Comparison of ENCODE assay signal across 11 mouse cellular contexts in genomic region chr2:71278791-71279775, GRCm38 (mm10).
DNase-seq lines count a peak whose midpoint lies in the region; ATAC-seq lines count a peak whose summit lies in the region.
"Had no signal": no experiment of that assay in that cellular context is flagged by ENCODE, and none has a peak within 500 bp of the region (broad histone marks: within the 10 kb centered on the region; RNA-seq: fewer than 3 reads in every experiment).

No protein-coding gene starts in this region.

- H3K27ac ChIP-seq in forebrain, embryonic 10.5 days: 0 out of 2 replicates have a peak overlapping the region, but pooled peaks have one; percentile 31
- no peak overlapping the region for H3K27ac ChIP-seq in forebrain, embryonic 11.5 days (ENCODE audit: low read depth, low read length)
- H3K27ac ChIP-seq: liver, embryonic 14.5 days; midbrain, embryonic 12.5 days had no signal

- no peak overlapping the region for H3K9ac ChIP-seq in forebrain, embryonic 11.5 days (ENCODE audit: low read length)
- H3K9ac ChIP-seq: liver, embryonic 14.5 days; midbrain, embryonic 12.5 days had no signal

- peaks cover 22% of the 10 kb centered on the region for H3K4me1 ChIP-seq in forebrain, embryonic 10.5 days
- no peaks in the 10 kb centered on the region for H3K4me1 ChIP-seq in forebrain, embryonic 11.5 days (replicated peaks; ENCODE audit: control insufficient read depth, insufficient read depth, low read length)

- no peak overlapping the region for H3K4me2 ChIP-seq in forebrain, embryonic 11.5 days (ENCODE audit: low read depth, low read length, severe bottlenecking)
- H3K4me2 ChIP-seq: midbrain, embryonic 12.5 days had no signal

- no peaks in the 10 kb centered on the region for H3K27me3 ChIP-seq in forebrain, embryonic 10.5 days (ENCODE audit: poor library complexity, severe bottlenecking)
- no peaks in the 10 kb centered on the region for H3K27me3 ChIP-seq in forebrain, embryonic 11.5 days (ENCODE audit: control insufficient read depth, insufficient read depth, low read length)
- H3K27me3 ChIP-seq: midbrain, embryonic 12.5 days; Patski had no signal

- no peaks in the 10 kb centered on the region for H3K9me3 ChIP-seq in forebrain, embryonic 10.5 days
- no peaks in the 10 kb centered on the region for H3K9me3 ChIP-seq in forebrain, embryonic 11.5 days (ENCODE audit: control insufficient read depth, low read length)
- H3K9me3 ChIP-seq: midbrain, embryonic 12.5 days had no signal

- no peak overlapping the region for H3K4me3 ChIP-seq in forebrain, embryonic 10.5 days
- no peak overlapping the region for H3K4me3 ChIP-seq in forebrain, embryonic 11.5 days (ENCODE audit: low read depth, low read length)
- H3K4me3 ChIP-seq: midbrain, embryonic 12.5 days had no signal

- DNase-seq in forebrain, embryonic 10.5 days (ENCODE audit: extremely low spot score, low spot score): no peak
- no peak for DNase-seq in forebrain, embryonic 11.5 days (ENCODE audit: low spot score)
- DNase-seq in retina, adult 2 months (ENCODE audit: low read depth, low spot score): peak; percentile 36
- DNase-seq in retina, embryonic 14.5 days (ENCODE audit: low spot score): no peak
- DNase-seq in frontal cortex, postnatal 36 days (ENCODE audit: low spot score in 2 of 2): peak; percentile 57 to 62
- DNase-seq in right cerebral cortex, postnatal 4 days: peak; percentile 19
- no peak for DNase-seq in natural killer cell, adult 2 months (ENCODE audit: low spot score in 2 of 2)
- no peak for DNase-seq in heart, postnatal 25 days (ENCODE audit: low spot score)

- ATAC-seq in forebrain, embryonic 11.5 days (replicated peaks; ENCODE audit: low FRiP score): no peak
- ATAC-seq: Patski had no signal

- WGBS in forebrain, embryonic 10.5 days: 83% methylated on average over 23 of the region's 23 CpGs
- 82% methylated on average over 23 of the region's 23 CpGs for WGBS in forebrain, embryonic 11.5 days

- intact Hi-C loops in heart, postnatal 25 days (cut with DNase I): no loop called here

- peaks cover 33% of the 10 kb centered on the region for H3K36me3 ChIP-seq in forebrain, embryonic 10.5 days (replicated peaks)
- peaks cover 4% of the 10 kb centered on the region for H3K36me3 ChIP-seq in forebrain, embryonic 11.5 days (ENCODE audit: control insufficient read depth, insufficient read depth, low read length)

Comparison
In these comparisons a context has a peak if more than half of its experiments do, and no peak if none do; other contexts are left out.
1. DNase-seq: peak in retina, adult 2 months (single experiment), frontal cortex, postnatal 36 days (2 of 2) and right cerebral cortex, postnatal 4 days (single experiment); none in forebrain, embryonic 10.5 days (single experiment), forebrain, embryonic 11.5 days (single experiment), retina, embryonic 14.5 days (single experiment), natural killer cell, adult 2 months (0 of 2) and heart, postnatal 25 days (single experiment).